Mouse (Mus musculus): ENCODE results near the gene Rad9a. TPM values are rescaled to one million over a fixed set of nuclear protein-coding genes. Genes with fewer than 3 reads are reported as not detected.

Gene Rad9a
- polyA plus RNA-seq, 1 experiment = 16.7 TPM

DNA sequence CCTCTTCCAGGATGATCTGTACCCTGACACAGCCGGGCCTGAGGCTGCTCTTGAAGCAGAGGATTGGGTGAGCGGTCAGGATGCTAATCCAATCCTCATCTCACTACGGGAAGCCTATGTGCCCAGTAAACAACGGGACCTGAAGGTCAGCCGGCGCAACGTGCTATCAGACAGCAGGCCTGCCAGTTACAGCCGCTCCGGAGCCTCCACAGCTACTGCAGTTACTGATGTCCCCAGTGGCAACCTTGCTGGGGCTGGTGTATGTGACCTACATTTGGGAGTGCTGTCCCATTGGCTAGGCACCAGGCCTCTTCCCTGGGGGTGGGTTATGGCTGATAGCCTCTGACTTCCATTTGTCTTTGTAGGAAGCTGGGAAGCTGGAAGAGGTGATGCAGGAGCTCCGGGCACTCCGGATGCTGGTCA is 48.2 kb downstream of the Rad9a start, which contains the start of gene Ptprcap:
Ptprcap (plus strand) TSS at position 373 of the 423 bp plus-strand sequence.
- Histone ChIP-seq H3K4me3 (no peak within 1 kb of the TSS), H3K27me3 (ENCODE audit: control insufficient read depth, insufficient read depth, insufficient read length) (no peaks in the 10 kb centered on the region), H3K4me2 (ENCODE audit: low read depth) (no peak within 1 kb of the TSS), H3K36me3 (ENCODE audit: control insufficient read depth, insufficient read depth) (peaks cover 11% of the 10 kb centered on the region), H3K79me2 (ENCODE audit: control insufficient read depth, insufficient read depth) (peaks cover 15% of the 10 kb centered on the region), H3ac (ENCODE audit: control insufficient read depth, insufficient read length) (no peak within 1 kb of the TSS)
- no peak for TF ChIP-seq TCF12 (IDR thresholded peaks at IDR 0.05; ENCODE audit: insufficient read depth, poor library complexity, severe bottlenecking)
- no peak for TF ChIP-seq MAX (IDR thresholded peaks at IDR 0.05; ENCODE audit: low read depth)
- no peak for TF ChIP-seq MYOG (IDR thresholded peaks at IDR 0.05; ENCODE audit: control insufficient read depth in 1 of 3, insufficient read depth in 1 of 3, insufficient read length in 2 of 3, low read depth in 2 of 3)
- TF ChIP-seq E2F4 (IDR thresholded peaks at IDR 0.05; ENCODE audit: insufficient read depth) = no peak
- no peak for TF ChIP-seq REST (IDR thresholded peaks at IDR 0.05; ENCODE audit: insufficient read depth, insufficient read length)
- no peak for TF ChIP-seq CEBPB (IDR thresholded peaks at IDR 0.05; ENCODE audit: insufficient read depth, poor library complexity, severe bottlenecking)
- TF ChIP-seq POLR2A (IDR thresholded peaks at IDR 0.05; ENCODE audit: insufficient read length, low read depth) = no peak
- no peak for TF ChIP-seq USF1 (IDR thresholded peaks at IDR 0.05; ENCODE audit: low read depth)
- TF ChIP-seq MYOD1 (IDR thresholded peaks at IDR 0.05; ENCODE audit: control insufficient read depth in 1 of 3, insufficient read length in 2 of 3, low read depth in 2 of 3) = no peak
- no peak for TF ChIP-seq TCF3 (IDR thresholded peaks at IDR 0.05; ENCODE audit: insufficient read length, low read depth)
- no peak for TF ChIP-seq POLR2AphosphoS2 (IDR thresholded peaks at IDR 0.05; ENCODE audit: insufficient read length, low read depth)
- TF ChIP-seq SRF (IDR thresholded peaks at IDR 0.05; ENCODE audit: control insufficient read depth, insufficient read length, low read depth) = no peak

DNA sequence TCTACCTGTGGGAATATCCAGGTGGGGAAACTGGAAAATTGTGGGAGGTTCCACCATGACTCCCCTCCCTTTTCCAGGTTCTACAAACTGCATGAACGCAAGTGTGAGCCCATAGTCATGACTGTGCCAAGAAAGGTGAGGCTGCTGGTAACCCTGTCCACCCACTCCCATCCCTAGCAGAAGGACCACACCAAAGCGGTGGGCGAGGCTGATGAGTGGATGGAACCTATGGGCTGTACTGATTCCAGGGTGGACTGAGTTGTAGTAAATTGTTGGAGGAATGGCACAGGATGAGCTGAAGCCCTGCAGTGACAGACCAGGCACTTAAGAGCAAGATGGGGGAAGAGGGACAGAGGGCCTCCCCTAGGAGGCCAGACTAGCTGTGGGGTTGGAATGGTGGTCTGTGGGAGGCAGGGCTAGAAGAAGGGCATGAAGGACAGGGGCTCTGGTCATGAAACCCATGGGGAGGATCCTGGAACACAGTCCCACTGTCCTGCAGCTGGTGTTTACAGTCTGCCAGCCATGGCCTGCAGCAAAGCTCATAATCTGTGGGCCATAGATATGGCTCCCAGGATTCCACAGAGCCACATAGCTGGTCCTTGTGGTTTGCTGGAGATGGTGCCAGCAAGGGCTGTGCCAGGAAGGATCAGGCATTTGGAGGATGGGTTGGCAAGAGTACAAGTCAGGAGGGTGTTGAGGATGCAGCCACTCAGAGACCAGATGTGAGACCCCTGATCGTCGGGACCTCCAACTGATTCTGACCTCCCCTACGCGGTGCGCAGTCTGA is 48.8 kb downstream of the Rad9a start:
- Histone ChIP-seq H3K36me3 (ENCODE audit: control insufficient read depth, insufficient read depth) (peaks cover 11% of the 10 kb centered on the region), H3K79me2 (ENCODE audit: control insufficient read depth, insufficient read depth) (peaks cover 15% of the 10 kb centered on the region), H3K4me3 (no peak overlapping the region), H3ac (ENCODE audit: control insufficient read depth, insufficient read length) (no peak overlapping the region), H3K27me3 (ENCODE audit: control insufficient read depth, insufficient read depth, insufficient read length) (no peaks in the 10 kb centered on the region), H3K4me2 (ENCODE audit: low read depth) (no peak overlapping the region)
- TF ChIP-seq POLR2AphosphoS2 (IDR thresholded peaks at IDR 0.05; ENCODE audit: insufficient read length, low read depth) (no peak), MYOG (IDR thresholded peaks at IDR 0.05; ENCODE audit: control insufficient read depth in 1 of 3, insufficient read depth in 1 of 3, insufficient read length in 2 of 3, low read depth in 2 of 3) (peak in 1 of 3 experiments; percentile 51), TCF12 (IDR thresholded peaks at IDR 0.05; ENCODE audit: insufficient read depth, poor library complexity, severe bottlenecking) (no peak), MYOD1 (IDR thresholded peaks at IDR 0.05; ENCODE audit: control insufficient read depth in 1 of 3, insufficient read length in 2 of 3, low read depth in 2 of 3) (peak in 1 of 3 experiments; percentile 34), MAX (IDR thresholded peaks at IDR 0.05; ENCODE audit: low read depth) (no peak), USF1 (IDR thresholded peaks at IDR 0.05; ENCODE audit: low read depth) (no peak)

DNA sequence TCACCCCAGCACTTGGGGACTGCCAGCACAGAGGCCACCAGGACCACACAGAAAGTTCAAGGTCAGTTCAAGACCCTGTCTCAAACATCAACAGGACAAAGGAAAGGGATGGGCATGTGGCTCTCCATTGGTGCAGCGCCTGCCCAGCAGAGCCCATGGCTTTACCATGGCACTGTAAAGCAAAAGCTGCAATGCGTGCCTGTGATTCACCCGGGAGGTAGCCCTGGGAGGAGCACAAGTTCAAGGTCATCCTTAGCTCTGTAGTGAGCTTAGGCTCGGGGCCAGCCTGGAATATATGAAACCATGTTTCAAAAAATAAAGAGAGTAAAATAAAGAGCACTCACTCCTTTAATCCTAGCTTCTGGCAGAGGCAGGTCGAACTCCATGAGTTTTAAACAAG is 49.6 kb downstream of the Rad9a start:
- TF ChIP-seq TCF12 (IDR thresholded peaks at IDR 0.05; ENCODE audit: insufficient read depth, poor library complexity, severe bottlenecking) (no peak), USF1 (IDR thresholded peaks at IDR 0.05; ENCODE audit: low read depth) (no peak), MAX (IDR thresholded peaks at IDR 0.05; ENCODE audit: low read depth) (no peak), TCF3 (IDR thresholded peaks at IDR 0.05; ENCODE audit: insufficient read length, low read depth) (no peak), SRF (IDR thresholded peaks at IDR 0.05; ENCODE audit: control insufficient read depth, insufficient read length, low read depth) (no peak), REST (IDR thresholded peaks at IDR 0.05; ENCODE audit: insufficient read depth, insufficient read length) (no peak), MYOD1 (IDR thresholded peaks at IDR 0.05; ENCODE audit: control insufficient read depth in 1 of 3, insufficient read length in 2 of 3, low read depth in 2 of 3) (no peak)
- H3K4me2 ChIP-seq (ENCODE audit: low read depth) = no peak overlapping the region
- no peak overlapping the region for H3ac ChIP-seq (ENCODE audit: control insufficient read depth, insufficient read length)
- H3K36me3 ChIP-seq (ENCODE audit: control insufficient read depth, insufficient read depth) = peaks cover 11% of the 10 kb centered on the region
- H3K27me3 ChIP-seq (ENCODE audit: control insufficient read depth, insufficient read depth, insufficient read length) = no peaks in the 10 kb centered on the region
- peaks cover 15% of the 10 kb centered on the region for H3K79me2 ChIP-seq (ENCODE audit: control insufficient read depth, insufficient read depth)
- no peak overlapping the region for H3K4me3 ChIP-seq

DNA sequence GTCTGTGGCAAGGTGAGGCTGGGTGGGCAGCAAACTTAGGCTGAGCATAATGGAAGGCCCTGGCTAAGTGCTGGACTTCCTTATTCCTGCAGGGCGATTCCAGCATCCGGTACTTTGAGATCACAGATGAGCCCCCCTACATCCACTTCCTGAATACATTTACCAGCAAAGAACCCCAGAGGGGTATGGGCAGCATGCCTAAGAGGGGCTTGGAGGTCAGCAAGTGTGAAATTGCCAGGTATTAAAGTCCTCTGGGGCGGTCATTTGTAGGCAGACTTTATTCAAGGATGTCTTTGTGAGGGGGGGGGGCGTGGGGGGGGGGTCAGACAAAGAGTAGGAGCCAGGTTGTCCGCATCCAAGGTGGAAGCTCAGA is 50.0 kb downstream of the Rad9a start:
- H3K27me3 ChIP-seq (ENCODE audit: control insufficient read depth, insufficient read depth, insufficient read length) = no peaks in the 10 kb centered on the region
- TF ChIP-seq TCF12 (IDR thresholded peaks at IDR 0.05; ENCODE audit: insufficient read depth, poor library complexity, severe bottlenecking) = no peak
- no peak for TF ChIP-seq E2F4 (IDR thresholded peaks at IDR 0.05; ENCODE audit: insufficient read depth)
- TF ChIP-seq USF1 (IDR thresholded peaks at IDR 0.05; ENCODE audit: low read depth) = no peak
- no peak for TF ChIP-seq REST (IDR thresholded peaks at IDR 0.05; ENCODE audit: insufficient read depth, insufficient read length)
- TF ChIP-seq MAX (IDR thresholded peaks at IDR 0.05; ENCODE audit: low read depth) = no peak
- no peak for TF ChIP-seq SRF (IDR thresholded peaks at IDR 0.05; ENCODE audit: control insufficient read depth, insufficient read length, low read depth)
- TF ChIP-seq MYOD1 (IDR thresholded peaks at IDR 0.05; ENCODE audit: control insufficient read depth in 1 of 3, insufficient read length in 2 of 3, low read depth in 2 of 3) = no peak
- no peak for TF ChIP-seq POLR2AphosphoS2 (IDR thresholded peaks at IDR 0.05; ENCODE audit: insufficient read length, low read depth)
- no peak for TF ChIP-seq CEBPB (IDR thresholded peaks at IDR 0.05; ENCODE audit: insufficient read depth, poor library complexity, severe bottlenecking)
- no peak for TF ChIP-seq POLR2A (IDR thresholded peaks at IDR 0.05; ENCODE audit: insufficient read length, low read depth)
- TF ChIP-seq MYOG (IDR thresholded peaks at IDR 0.05; ENCODE audit: control insufficient read depth in 1 of 3, insufficient read depth in 1 of 3, insufficient read length in 2 of 3, low read depth in 2 of 3) = no peak
- TF ChIP-seq TCF3 (IDR thresholded peaks at IDR 0.05; ENCODE audit: insufficient read length, low read depth) = no peak
- no peak overlapping the region for H3ac ChIP-seq (ENCODE audit: control insufficient read depth, insufficient read length)
- H3K79me2 ChIP-seq (ENCODE audit: control insufficient read depth, insufficient read depth) = peaks cover 15% of the 10 kb centered on the region
- H3K36me3 ChIP-seq (ENCODE audit: control insufficient read depth, insufficient read depth) = peaks cover 11% of the 10 kb centered on the region
- H3K4me3 ChIP-seq = no peak overlapping the region
- H3K4me2 ChIP-seq (ENCODE audit: low read depth) = no peak overlapping the region
